Mouse (Mus musculus) gastrocnemius, adult 18-20 months (tissue): ENCODE measurements at regions not wholly inside any gene's neighbourhood (a gene's known extent, or its start where the extent isn't known, plus 50 kb on each side); places are given as distances from the start of the nearest gene placed in this dataset.

ENCODE experiments used
- DNase-seq: peaks from one replicate; pipeline ENCODE4 v3.0.0; 2021; ENCODE audit warnings: low spot score

GRCm38 (mm10) chr5:112091867-112092535 lies 160.3 kb downstream of the Cryba4 start:
- DNase-seq: peak; percentile 11

- no peak for DNase-seq
Observed at GRCm38 (mm10) chr5:112093905-112094571, 158.3 kb downstream of the Cryba4 start.

- DNase-seq: no peak
Observed at GRCm38 (mm10) chr5:112098469-112099085, 153.7 kb downstream of the Cryba4 start.

GRCm38 (mm10) chr5:112101739-112102590 lies 150.4 kb downstream of the Cryba4 start:
- no peak for DNase-seq

GRCm38 (mm10) chr5:112110306-112110969 lies 141.9 kb downstream of the Cryba4 start:
- DNase-seq: no peak

- no peak for DNase-seq
Observed at GRCm38 (mm10) chr5:112120766-112121165, 131.6 kb downstream of the Cryba4 start.

- no peak for DNase-seq
Observed at GRCm38 (mm10) chr5:112121554-112121953, 130.8 kb downstream of the Cryba4 start.

- no peak for DNase-seq
Observed at GRCm38 (mm10) chr5:112122581-112122980, 129.7 kb downstream of the Cryba4 start.

GRCm38 (mm10) chr5:112127171-112127570 lies 125.1 kb downstream of the Cryba4 start:
- DNase-seq: no peak

- no peak for DNase-seq
Observed at GRCm38 (mm10) chr5:112132746-112133145, 119.6 kb downstream of the Cryba4 start.

- DNase-seq: no peak
Observed at GRCm38 (mm10) chr5:112133688-112134573, 118.4 kb downstream of the Cryba4 start.

- no peak for DNase-seq
Observed at GRCm38 (mm10) chr5:112136646-112137045, 115.7 kb downstream of the Cryba4 start.

GRCm38 (mm10) chr5:112138246-112138645 lies 114.1 kb downstream of the Cryba4 start:
- no peak for DNase-seq

GRCm38 (mm10) chr5:112142731-112143130 lies 109.6 kb downstream of the Cryba4 start:
- no peak for DNase-seq

GRCm38 (mm10) chr5:112143993-112144621 lies 108.2 kb downstream of the Cryba4 start:
- DNase-seq: no peak

GRCm38 (mm10) chr5:112153675-112154085 lies 98.6 kb downstream of the Cryba4 start:
- peak; percentile 83 for DNase-seq

- peak; percentile 37 for DNase-seq
Observed at GRCm38 (mm10) chr5:112154650-112155049, 97.7 kb downstream of the Cryba4 start.

GRCm38 (mm10) chr5:112155051-112155450 lies 97.3 kb downstream of the Cryba4 start:
- no peak for DNase-seq

- DNase-seq: no peak
Observed at GRCm38 (mm10) chr5:112156005-112156404, 96.3 kb downstream of the Cryba4 start.
